In genomic region chr2:35271817-35272216, GRCm38 (mm10) we compare ENCODE assay signal across 8 mouse cellular contexts. TPM values are rescaled to one million over a fixed set of nuclear protein-coding genes. Genes with fewer than 3 reads are reported as not detected.
DNase-seq lines count a peak whose midpoint lies in the region; ATAC-seq and TF ChIP-seq lines count a peak whose summit lies in the region.
"Had no signal": no experiment of that assay in that cellular context is flagged by ENCODE, and none has a peak within 500 bp of the region (broad histone marks: within the 10 kb centered on the region; RNA-seq: fewer than 3 reads in every experiment).

No protein-coding gene starts in this region.

- H3K27me3 ChIP-seq in embryonic facial prominence, embryonic 13.5 days, result no peaks in the 10 kb centered on the region
- no peaks in the 10 kb centered on the region for H3K27me3 ChIP-seq in heart, embryonic 14.5 days (ENCODE audit: control insufficient read depth, insufficient read depth, low read length)
- no peaks in the 10 kb centered on the region for H3K27me3 ChIP-seq in megakaryocyte, embryonic 14.5 days (replicated peaks)
- no peaks in the 10 kb centered on the region for H3K27me3 ChIP-seq in midbrain, postnatal 0 days (ENCODE audit: insufficient read depth, low read length)

- no peaks in the 10 kb centered on the region for H3K9me3 ChIP-seq in embryonic facial prominence, embryonic 13.5 days
- no peaks in the 10 kb centered on the region for H3K9me3 ChIP-seq in heart, embryonic 14.5 days (ENCODE audit: control insufficient read depth, low read length)
- no peaks in the 10 kb centered on the region for H3K9me3 ChIP-seq in megakaryocyte, embryonic 14.5 days
- H3K9me3 ChIP-seq in midbrain, postnatal 0 days (ENCODE audit: low read length), result no peaks in the 10 kb centered on the region

- ATAC-seq in embryonic facial prominence, embryonic 13.5 days (ENCODE audit: insufficient number of reproducible peaks, insufficient read depth, low FRiP score, low TSS enrichment, low read depth), result no peak
- no peak for ATAC-seq in heart, embryonic 14.5 days (ENCODE audit: insufficient number of reproducible peaks, insufficient read depth, low FRiP score, low read depth)
- no peak for ATAC-seq in erythroid progenitor cell, adult 5-6 weeks (replicated peaks; ENCODE audit: low FRiP score, poor library complexity, severe bottlenecking)
- no peak for ATAC-seq in midbrain, postnatal 0 days (ENCODE audit: low FRiP score)

- peak overlapping the region; percentile 62 for H3K27ac ChIP-seq in embryonic facial prominence, embryonic 13.5 days
- peak overlapping the region; percentile 69 to 75 for H3K27ac ChIP-seq in heart, embryonic 14.5 days (replicated peaks in 1 of 2; ENCODE audit: control insufficient read depth in 1 of 2, insufficient read depth in 1 of 2, low read depth in 2 of 2, low read length in 2 of 2)
- H3K27ac ChIP-seq in midbrain, postnatal 0 days (ENCODE audit: low read depth, low read length), result no peak overlapping the region

- H3K4me1 ChIP-seq in embryonic facial prominence, embryonic 13.5 days, result peaks cover 95% of the 10 kb centered on the region
- peaks cover 61 to 86% of the 10 kb centered on the region in 2 experiments for H3K4me1 ChIP-seq in heart, embryonic 14.5 days (ENCODE audit: control insufficient read depth in 2 of 2, insufficient read depth in 2 of 2, low read length in 2 of 2)
- H3K4me1 ChIP-seq in megakaryocyte, embryonic 14.5 days, result peaks cover 94% of the 10 kb centered on the region
- H3K4me1 ChIP-seq in midbrain, postnatal 0 days (ENCODE audit: insufficient read depth, low read length), result no peaks in the 10 kb centered on the region

- no peaks in the 10 kb centered on the region for H3K36me3 ChIP-seq in embryonic facial prominence, embryonic 13.5 days
- H3K36me3 ChIP-seq in heart, embryonic 14.5 days (ENCODE audit: control insufficient read depth, insufficient read depth, low read length), result 0 out of 2 replicates have a peak, but pooled peaks cover under 1% of the 10 kb centered on the region
- H3K36me3 ChIP-seq in megakaryocyte, embryonic 14.5 days (replicated peaks; ENCODE audit: low read length), result peaks cover 84% of the 10 kb centered on the region
- no peaks in the 10 kb centered on the region for H3K36me3 ChIP-seq in midbrain, postnatal 0 days (ENCODE audit: insufficient read depth, low read length)

- 42% methylated on average over 2 of the region's 2 CpGs for WGBS in embryonic facial prominence, embryonic 13.5 days
- 53% methylated on average over 2 of the region's 2 CpGs for WGBS in heart, embryonic 14.5 days
- WGBS in midbrain, postnatal 0 days, result 87% methylated on average over 2 of the region's 2 CpGs

- DNase-seq in layer of hippocampus, adult 9-11 months, result peak; percentile 73
- no peak for DNase-seq in layer of hippocampus, postnatal 10 days (ENCODE audit: low spot score in 2 of 2)
- DNase-seq in midbrain, postnatal 0 days (ENCODE audit: low spot score), result no peak
- DNase-seq: kidney, adult 8-10 months had no signal

- H3K9ac ChIP-seq in embryonic facial prominence, embryonic 13.5 days, result no peak overlapping the region
- no peak overlapping the region for H3K9ac ChIP-seq in heart, embryonic 14.5 days (ENCODE audit: low read length)
- no peak overlapping the region for H3K9ac ChIP-seq in midbrain, postnatal 0 days (replicated peaks; ENCODE audit: low read length, poor library complexity, severe bottlenecking)

- no peak overlapping the region for H3K4me3 ChIP-seq in embryonic facial prominence, embryonic 13.5 days
- no peak overlapping the region for H3K4me3 ChIP-seq in heart, embryonic 14.5 days (ENCODE audit: control insufficient read depth in 1 of 2, insufficient read depth in 1 of 2, low read depth in 1 of 2, low read length in 2 of 2)
- peak overlapping the region; percentile 84 for H3K4me3 ChIP-seq in megakaryocyte, embryonic 14.5 days (replicated peaks)
- H3K4me3 ChIP-seq in midbrain, postnatal 0 days (ENCODE audit: low read depth, low read length), result no peak overlapping the region

- H3K4me2 ChIP-seq in embryonic facial prominence, embryonic 13.5 days, result no peak overlapping the region
- H3K4me2 ChIP-seq in heart, embryonic 14.5 days (ENCODE audit: low read length), result no peak overlapping the region
- no peak overlapping the region for H3K4me2 ChIP-seq in midbrain, postnatal 0 days (ENCODE audit: low read depth, low read length, poor library complexity, severe bottlenecking)

- no peak for TF ChIP-seq CTCF in midbrain, postnatal 0 days (IDR thresholded peaks at IDR 0.05)

RNA-seq across cellular contexts. Expression of gene Gsn, which starts 15.6 kb away (rescaled TPM):
- total RNA-seq in layer of hippocampus, postnatal 10 days (2021), result 10 to 100 TPM; 23.9 to 24.2 TPM
- 176 and 188 TPM in 2 replicates for polyA plus RNA-seq in embryonic facial prominence, embryonic 13.5 days (2015; fragmentation: Nextera tagmentation; extraction: Ambion mirVana)
- polyA plus RNA-seq in heart, embryonic 14.5 days (2014; fragmentation: Nextera tagmentation; extraction: Ambion mirVana), result 328 and 342 TPM in 2 replicates
- polyA plus RNA-seq in megakaryocyte, embryonic 14.5 days (2012; ENCODE audit: insufficient read depth, low replicate concordance), result 240 and 422 TPM in 2 replicates
- 5.9 and 10.1 TPM in 2 replicates for total RNA-seq in erythroid progenitor cell, adult 5-6 weeks (2015; ENCODE audit: low replicate concordance)
- 6.7 and 15.5 TPM in 2 replicates for total RNA-seq in erythroid progenitor cell, adult 5-6 weeks (2017; ENCODE audit: low replicate concordance)
- 23.4 and 39.1 TPM in 2 replicates for total RNA-seq in midbrain, postnatal 0 days (2014; rRNA removed)
- polyA plus RNA-seq in midbrain, postnatal 0 days (2015; fragmentation: Nextera tagmentation; extraction: Ambion mirVana), result 26.2 and 28.5 TPM in 2 replicates
